Mouse (Mus musculus): ENCODE measurements around the gene Clec4e. TPM values are rescaled to one million over a fixed set of nuclear protein-coding genes. Genes with fewer than 3 reads are reported as not detected.

Gene Clec4e
- polyA plus RNA-seq, 1 experiment = 0.28 TPM

Other genes with a start within 250 kb of the Clec4e start
- gene Clec4b1, start 239.9 kb downstream of the Clec4e start, polyA plus RNA-seq (2012; rRNA removed) = 2.0 and 5.9 TPM in 2 replicates
- 6.1 and 7.1 TPM in 2 replicates for gene Clec4a2, start 183.4 kb downstream of the Clec4e start, polyA plus RNA-seq (2012; rRNA removed)
- gene Clec4b2, start 117.0 kb downstream of the Clec4e start, polyA plus RNA-seq (2012; rRNA removed) = not detected in 2 replicates
- gene Clec4n, start 60.0 kb downstream of the Clec4e start, polyA plus RNA-seq (2012; rRNA removed) = 1.5 and 1.6 TPM in 2 replicates
- 0.49 and 0.53 TPM in 2 replicates for gene Clec4d, start 27.8 kb downstream of the Clec4e start, polyA plus RNA-seq (2012; rRNA removed)
- gene Vmn2r19, start 18.5 kb upstream of the Clec4e start, polyA plus RNA-seq (2012; rRNA removed) = not detected in 2 replicates
- gene Vmn2r20, start 128.2 kb upstream of the Clec4e start, polyA plus RNA-seq (2012; rRNA removed) = not detected in 2 replicates
- gene Vmn2r21, start 243.5 kb upstream of the Clec4e start, polyA plus RNA-seq (2012; rRNA removed) = not detected in 2 replicates